Mouse (Mus musculus): ENCODE measurements around the gene Kctd3.

Gene Kctd3

GRCm38 (mm10) chr1:188946849-188947248 is 60.8 kb downstream of the Kctd3 start:
- in situ Hi-C loops (cut with MboI; ENCODE audit: low pct_unique_long_range_greater_than_20kb in 1 of 2, low sequenced_read_pairs in 2 of 2, unreplicated experiment in 1 of 2), result no loop called here

- in situ Hi-C loops (cut with MboI; ENCODE audit: low pct_unique_long_range_greater_than_20kb in 1 of 2, low sequenced_read_pairs in 2 of 2, unreplicated experiment in 1 of 2), result no loop called here
These were observed 62.3 kb downstream of the Kctd3 start for GRCm38 (mm10) chr1:188945326-188945725.

- in situ Hi-C loops (cut with MboI; ENCODE audit: low pct_unique_long_range_greater_than_20kb in 1 of 2, low sequenced_read_pairs in 2 of 2, unreplicated experiment in 1 of 2), result no loop called here
These were observed 70.3 kb downstream of the Kctd3 start for GRCm38 (mm10) chr1:188937246-188937780.

Data from mouse embryonic stem cell (cell line).